Mouse (Mus musculus) testis, postnatal 14 days (tissue): ENCODE results near the gene Otoa.

ENCODE experiments used
- DNase-seq: peaks from one replicate; pipeline ENCODE4 v3.0.0; 2021; ENCODE audit warnings: low spot score

The Otoa gene

DNA sequence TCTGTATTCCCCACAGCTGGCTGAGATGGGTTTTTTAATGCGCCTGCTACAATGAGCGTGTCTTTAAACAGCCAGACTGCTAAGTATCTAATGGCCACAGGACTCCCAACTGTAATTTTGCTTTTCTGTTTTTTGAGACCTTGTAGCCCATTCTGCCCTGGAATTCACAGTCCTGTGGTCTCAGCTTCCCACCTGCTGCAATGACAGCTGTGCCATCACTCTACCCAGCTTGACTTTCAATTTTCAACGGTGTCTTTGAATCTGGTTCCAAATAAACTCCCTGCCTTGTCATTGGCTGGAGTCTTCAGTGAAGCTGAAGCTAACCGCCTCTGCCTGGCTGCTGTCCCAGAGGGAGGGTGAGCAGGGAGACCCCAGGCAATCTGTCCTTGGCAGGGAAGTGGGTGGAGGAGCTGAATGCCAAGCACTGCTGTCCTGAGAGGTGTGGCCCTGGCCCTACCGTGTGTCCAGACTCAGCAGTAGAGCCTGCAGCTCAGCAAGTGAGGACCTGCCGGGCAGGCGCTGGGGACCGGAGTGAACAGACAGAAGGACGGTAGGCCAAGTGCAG is 1.6 kb downstream of the Otoa start:
- no peak for DNase-seq

- no peak for DNase-seq
Measured at GRCm38 (mm10) chr7:121084840-121085453, 3.5 kb downstream of the Otoa start.

GRCm38 (mm10) chr7:121085500-121085899 is 4.0 kb downstream of the Otoa start:
- no peak for DNase-seq

DNA sequence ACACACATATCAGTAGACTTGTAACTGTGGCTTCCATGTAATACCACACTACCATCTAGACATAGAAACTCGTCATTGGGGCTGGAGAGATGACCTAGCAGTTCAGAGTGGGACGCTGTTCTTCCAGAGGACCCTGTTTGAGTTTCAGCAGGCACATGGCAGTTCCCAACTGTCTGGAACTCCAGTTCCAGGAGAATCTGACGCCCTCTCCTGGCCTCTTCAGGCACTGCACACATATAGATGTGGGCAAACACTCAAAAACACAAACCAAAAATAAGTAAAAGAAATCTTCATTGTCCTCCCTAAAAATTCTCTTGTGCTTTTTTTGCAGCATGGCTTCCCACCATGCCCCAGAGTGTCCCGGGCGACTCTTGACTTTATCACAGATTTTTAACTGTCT is 7.3 kb downstream of the Otoa start:
- DNase-seq: no peak

DNA sequence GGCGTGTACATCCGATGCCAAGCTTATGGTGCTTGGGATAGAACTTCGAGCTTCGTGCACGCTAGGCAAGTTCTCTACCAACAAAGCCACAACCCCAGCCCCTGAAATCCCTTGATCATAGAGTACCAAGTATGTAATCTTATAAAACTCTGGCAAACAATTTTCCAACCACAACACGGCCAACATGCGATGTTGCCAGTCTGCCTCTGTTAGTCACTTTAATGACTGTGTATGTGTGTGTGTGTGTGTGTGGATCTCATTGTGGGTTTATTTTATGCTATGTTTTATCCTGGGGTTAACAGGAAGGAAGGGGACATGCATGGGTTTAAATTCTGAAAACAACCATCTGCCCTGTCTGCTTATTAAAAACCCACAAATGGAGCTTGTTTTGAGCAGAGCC is 9.3 kb downstream of the Otoa start:
- DNase-seq: no peak

DNA sequence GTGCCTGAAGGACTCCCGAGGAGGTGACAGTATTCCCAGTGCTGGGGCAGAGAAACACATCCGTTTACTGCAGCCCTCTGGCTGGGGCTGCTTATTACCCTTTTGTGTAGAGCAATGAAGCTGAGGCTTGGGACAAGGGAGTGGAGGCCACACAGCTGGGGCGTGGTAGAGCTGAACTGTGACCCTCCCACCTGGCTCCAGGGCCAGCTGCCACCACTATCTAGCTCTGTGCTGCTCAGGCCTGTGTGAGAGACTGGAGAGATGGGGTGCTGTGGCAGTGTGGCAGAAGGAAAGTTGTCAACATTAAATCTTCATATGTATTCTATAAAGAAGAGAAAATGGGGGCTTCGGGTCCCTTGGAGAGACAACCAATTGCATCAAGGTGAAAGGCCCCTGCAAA is 11.6 kb downstream of the Otoa start:
- no peak for DNase-seq

GRCm38 (mm10) chr7:121098614-121099389 is 17.4 kb downstream of the Otoa start:
- no peak for DNase-seq

GRCm38 (mm10) chr7:121107851-121108250 is 26.4 kb downstream of the Otoa start:
- no peak for DNase-seq

GRCm38 (mm10) chr7:121111321-121111720 is 29.9 kb downstream of the Otoa start:
- no peak for DNase-seq

DNA sequence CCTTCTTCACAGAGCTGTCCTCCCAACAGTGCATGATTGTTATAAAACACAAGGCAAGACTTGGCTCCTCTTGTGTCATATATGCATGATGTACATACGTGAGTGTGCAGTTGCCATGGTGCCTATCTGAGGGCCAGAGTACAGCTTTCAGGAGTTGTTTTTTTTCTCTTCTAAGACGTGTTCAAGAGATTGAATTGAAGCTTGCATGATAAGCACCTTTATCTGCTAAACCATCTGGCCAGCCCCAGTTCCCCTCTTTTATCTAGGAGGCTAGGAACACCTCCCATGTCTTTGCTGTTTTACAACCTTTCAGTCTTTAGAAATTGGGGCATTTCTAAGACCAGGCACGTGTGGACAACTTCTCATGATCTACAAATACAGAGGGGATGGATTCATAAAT is 30.3 kb downstream of the Otoa start:
- no peak for DNase-seq

- DNase-seq: peak; percentile 37
Measured at GRCm38 (mm10) chr7:121120143-121120818, 38.8 kb downstream of the Otoa start.

- DNase-seq: no peak
Measured at GRCm38 (mm10) chr7:121130837-121131236, 49.4 kb downstream of the Otoa start.

GRCm38 (mm10) chr7:121141274-121141673 is 59.8 kb downstream of the Otoa start:
- DNase-seq: no peak

DNA sequence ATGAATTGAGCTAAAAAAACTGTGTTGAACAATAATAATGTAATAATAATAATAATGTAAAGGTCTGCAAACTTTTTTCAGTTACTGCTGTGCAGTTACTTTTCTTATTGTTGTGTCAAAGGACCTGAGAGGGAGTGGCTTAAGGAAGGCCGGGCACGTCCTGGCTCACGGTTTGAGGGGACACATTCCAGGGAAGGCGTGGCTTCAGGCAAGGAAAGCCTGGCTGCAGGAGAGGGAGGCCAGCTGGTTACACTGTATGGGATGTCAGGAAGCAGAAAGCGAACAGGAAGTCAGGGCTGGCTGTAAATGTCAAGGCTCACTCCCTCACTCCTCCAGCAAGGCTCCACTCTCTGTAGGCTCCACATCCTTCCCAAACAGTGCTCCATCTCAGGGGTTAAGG is 69.2 kb downstream of the Otoa start:
- no peak for DNase-seq

DNA sequence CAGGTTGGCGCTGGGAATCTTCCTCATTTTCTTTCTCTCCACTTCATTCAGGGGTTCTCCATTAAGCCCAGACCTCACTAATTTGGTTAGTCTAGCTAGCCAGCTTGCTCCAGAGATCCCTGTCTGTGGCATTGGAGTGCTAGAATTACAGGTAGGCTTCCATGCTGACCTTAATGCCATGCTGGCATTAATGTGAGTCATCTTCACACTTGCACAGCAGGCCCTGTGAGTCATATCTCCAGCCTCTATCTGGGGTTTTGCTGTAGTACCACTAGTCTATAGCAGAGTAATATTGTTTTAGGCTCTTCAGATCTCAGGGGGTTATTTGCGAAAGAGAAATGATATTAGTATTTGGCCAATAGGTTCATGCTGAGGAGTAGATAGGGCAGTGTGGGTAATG is 70.7 kb downstream of the Otoa start:
- DNase-seq: no peak

GRCm38 (mm10) chr7:121165616-121166015 is 84.2 kb downstream of the Otoa start:
- DNase-seq: no peak

DNA sequence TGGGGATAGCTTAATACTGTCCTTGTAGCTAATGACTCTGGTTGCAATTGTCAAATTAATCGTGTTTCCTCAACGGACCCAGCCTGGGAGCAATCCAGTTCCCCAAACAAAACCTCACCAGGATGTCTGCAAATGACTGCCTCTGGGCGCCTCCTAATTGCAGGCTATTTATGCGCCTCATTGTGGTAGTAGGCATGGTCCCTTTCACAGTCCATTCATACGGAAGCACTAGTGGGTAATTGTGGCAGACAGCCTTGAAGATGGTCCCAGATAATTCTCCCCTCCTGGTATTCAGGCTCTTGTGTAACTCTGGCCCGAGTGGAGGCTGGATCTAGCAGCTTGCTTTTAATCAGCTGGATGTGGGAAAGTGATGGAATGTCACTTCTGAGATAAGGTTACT is 90.4 kb downstream of the Otoa start:
- DNase-seq: no peak

- no peak for DNase-seq
Measured at GRCm38 (mm10) chr7:121187201-121187786, 105.8 kb downstream of the Otoa start.

- DNase-seq: no peak
Measured at GRCm38 (mm10) chr7:121188976-121189375, 107.5 kb downstream of the Otoa start.

GRCm38 (mm10) chr7:121198933-121199332 is 117.5 kb downstream of the Otoa start:
- no peak for DNase-seq

GRCm38 (mm10) chr7:121211804-121212203 is 130.4 kb downstream of the Otoa start:
- no peak for DNase-seq
